Mouse (Mus musculus) right cerebral cortex, postnatal 10 days (tissue): ENCODE measurements around the gene Pcx.

Experiments used
- DNase-seq, 2 experiments: peaks; one replicate each; pipeline ENCODE4 v3.0.0; 2021; ENCODE audit warnings: low spot score in 2 of 2

Pcx gene

GRCm38 (mm10) chr19:4509986-4510963 lies at the start of gene Pcx:
Gene Pcx, plus strand, starts transcription at chr19:4510472.
- DNase-seq = peak; percentile 99

- DNase-seq = no peak
Measured at GRCm38 (mm10) chr19:4461981-4462380, 48.3 kb upstream of the Pcx start.

- no peak for DNase-seq
Measured at GRCm38 (mm10) chr19:4464666-4465065, 45.6 kb upstream of the Pcx start.

- no peak for DNase-seq
Measured at GRCm38 (mm10) chr19:4468363-4468762, 41.9 kb upstream of the Pcx start.

GRCm38 (mm10) chr19:4473549-4473948 lies 36.7 kb upstream of the Pcx start:
- DNase-seq = no peak

- DNase-seq = no peak
Measured at GRCm38 (mm10) chr19:4474739-4475138, 35.5 kb upstream of the Pcx start.

- DNase-seq = no peak
Measured at GRCm38 (mm10) chr19:4475224-4475925, 34.9 kb upstream of the Pcx start.

- peak; percentile 72 to 73 for DNase-seq
Measured at GRCm38 (mm10) chr19:4476601-4477257, 33.5 kb upstream of the Pcx start.

- DNase-seq = peak; percentile 57 to 62
Measured at GRCm38 (mm10) chr19:4477345-4478189, 32.7 kb upstream of the Pcx start, which contains the start of gene Syt12. Gene Syt12, minus strand, starts transcription at chr19:4477447.

GRCm38 (mm10) chr19:4478190-4478516 lies 32.1 kb upstream of the Pcx start:
- no peak for DNase-seq

- DNase-seq = no peak
Measured at GRCm38 (mm10) chr19:4480041-4480440, 30.2 kb upstream of the Pcx start.

GRCm38 (mm10) chr19:4481326-4481725 lies 28.9 kb upstream of the Pcx start:
- DNase-seq = no peak

- DNase-seq = no peak
Measured at GRCm38 (mm10) chr19:4482111-4482859, 28.0 kb upstream of the Pcx start.

- no peak for DNase-seq
Measured at GRCm38 (mm10) chr19:4485006-4485405, 25.3 kb upstream of the Pcx start.

GRCm38 (mm10) chr19:4487877-4488276 lies 22.4 kb upstream of the Pcx start:
- DNase-seq = no peak

- DNase-seq = no peak
Measured at GRCm38 (mm10) chr19:4491080-4491695, 19.1 kb upstream of the Pcx start.

GRCm38 (mm10) chr19:4492526-4493296 lies 17.6 kb upstream of the Pcx start:
- DNase-seq = peak; percentile 72 to 75

GRCm38 (mm10) chr19:4494707-4495106 lies 15.6 kb upstream of the Pcx start:
- no peak for DNase-seq

- no peak for DNase-seq
Measured at GRCm38 (mm10) chr19:4495814-4496213, 14.5 kb upstream of the Pcx start.
